Mouse (Mus musculus) erythroblast, embryonic 14.5 days (primary cell): Measurements from ENCODE around the gene Kcnj9.

Experiments
- GATA1 ChIP-seq: IDR thresholded peaks from 2 replicates; pipeline ENCODE4 v1.6.1; 2012; ENCODE audit warnings: low read length, inconsistent platforms, mixed read lengths
- TAL1 ChIP-seq: IDR thresholded peaks from 3 replicates; pipeline ENCODE4 v1.6.1; 2012; ENCODE audit warnings: low read length, inconsistent platforms, mixed read lengths

DNA sequence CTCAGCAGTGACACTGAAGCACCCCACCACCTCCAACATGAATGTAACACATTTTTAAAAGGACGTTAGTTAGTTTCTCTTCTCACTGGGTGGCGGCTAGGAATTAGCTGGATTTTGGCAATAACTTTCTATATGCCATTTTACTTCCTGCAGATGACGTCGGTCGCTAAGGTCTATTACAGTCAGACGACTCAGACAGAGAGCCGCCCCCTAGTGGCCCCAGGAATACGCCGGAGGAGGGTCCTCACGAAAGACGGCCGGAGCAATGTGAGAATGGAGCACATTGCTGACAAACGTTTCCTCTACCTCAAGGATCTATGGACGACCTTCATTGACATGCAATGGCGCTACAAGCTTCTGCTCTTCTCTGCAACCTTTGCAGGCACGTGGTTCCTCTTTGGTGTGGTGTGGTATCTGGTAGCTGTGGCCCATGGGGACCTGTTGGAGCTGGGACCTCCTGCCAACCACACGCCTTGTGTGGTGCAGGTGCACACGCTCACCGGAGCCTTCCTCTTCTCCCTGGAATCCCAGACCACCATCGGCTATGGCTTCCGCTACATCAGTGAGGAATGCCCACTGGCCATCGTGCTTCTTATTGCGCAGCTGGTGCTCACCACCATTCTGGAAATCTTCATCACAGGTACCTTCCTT lies 39.8 kb upstream of the Kcnj9 start:
- TF ChIP-seq TAL1 (no peak), GATA1 (no peak)
